Mouse (Mus musculus) intestine, embryonic 14.5 days (tissue): ENCODE results near the gene S100a7a. TPM values are rescaled to one million over a fixed set of nuclear protein-coding genes. Genes with fewer than 3 reads are reported as not detected.

Experiments used
- ATAC-seq: fragments of 200-750 bp; cut with Nextera tagmentation; replicated peaks from 2 replicates; pipeline ENCODE4 v1.8.0; 2017; ENCODE audit warnings: low read depth, moderate number of reproducible peaks, moderate TSS enrichment, moderate library complexity; ENCODE audit not compliant: low FRiP score, low TSS enrichment
- DNase-seq: peaks from one replicate; pipeline ENCODE4 v3.0.0-alpha.2; 2018; ENCODE audit warnings: low spot score
- H3K27ac ChIP-seq: fragments of 300-500 bp; sonication (generic); 2 replicates; pipeline ENCODE4 v1.5.1; 2014; ENCODE audit warnings: low read depth, mild to moderate bottlenecking, control low read depth
- H3K27me3 ChIP-seq: fragments of 300-500 bp; sonication (generic); replicated peaks from 2 replicates; pipeline ENCODE4 v1.6.1; 2014; ENCODE audit warnings: low read length, control low read depth; ENCODE audit not compliant: control insufficient read depth, insufficient read depth
- H3K36me3 ChIP-seq: fragments of 300-500 bp; sonication (generic); 2 replicates; pipeline ENCODE4 v1.6.1; 2014; ENCODE audit warnings: low read length, control low read depth; ENCODE audit not compliant: control insufficient read depth, insufficient read depth
- H3K4me1 ChIP-seq: fragments of 300-500 bp; sonication (generic); replicated peaks from 2 replicates; pipeline ENCODE4 v1.6.1; 2014; ENCODE audit warnings: low read length, control low read depth, mixed read lengths; ENCODE audit not compliant: control insufficient read depth, insufficient read depth
- H3K4me2 ChIP-seq: fragments of 300-500 bp; sonication (generic); 2 replicates; pipeline ENCODE4 v1.6.1; 2014; ENCODE audit warnings: low read length
- H3K4me3 ChIP-seq: fragments of 300-500 bp; sonication (generic); 2 replicates; pipeline ENCODE4 v1.5.1; 2014; ENCODE audit warnings: low read depth, low read length, control low read depth, mixed read lengths
- H3K9ac ChIP-seq: fragments of 300-500 bp; sonication (generic); 2 replicates; pipeline ENCODE4 v1.6.1; 2014; ENCODE audit warnings: mild to moderate bottlenecking, low read length
- H3K9me3 ChIP-seq: fragments of 300-500 bp; sonication (generic); 2 replicates; pipeline ENCODE4 v1.6.1; 2016; ENCODE audit warnings: low read length, control low read depth; ENCODE audit not compliant: control insufficient read depth
- WGBS: fragments of 180-500 bp; shearing (Covaris S2); extraction: QIAGEN DNeasy Blood & Tissue Kit; methylation state at CpG from one replicate; pipeline ENCODE4 v1.1.7; 2014; 5-methylcytosine and 5-hydroxymethylcytosine counted together
- polyA plus RNA-seq: library from polyadenylated mRNA; unstranded; fragments of >200 nt; fragmentation: Nextera tagmentation; extraction: Ambion mirVana; gene quantifications from 2 replicates; pipeline ENCODE4 v1.2.1, GENCODE M21; 2014

The S100a7a gene
- polyA plus RNA-seq, 1 experiment from 2014 or later: not detected

GRCm38 (mm10) chr3:90621552-90621951 is 32.3 kb upstream of the S100a7a start:
- ATAC-seq (no peak), DNase-seq (no peak)
- Histone ChIP-seq H3K27me3 (no peaks in the 10 kb centered on the region), H3K36me3 (no peaks in the 10 kb centered on the region), H3K27ac (no peak overlapping the region), H3K9ac (no peak overlapping the region), H3K4me1 (peaks cover 12% of the 10 kb centered on the region), H3K4me2 (no peak overlapping the region), H3K4me3 (no peak overlapping the region), H3K9me3 (no peaks in the 10 kb centered on the region)
- 47% methylated on average over 7 of the region's 7 CpGs for WGBS

GRCm38 (mm10) chr3:90623435-90624071 is 30.3 kb upstream of the S100a7a start:
- Histone ChIP-seq H3K4me1 (peaks cover 12% of the 10 kb centered on the region), H3K36me3 (no peaks in the 10 kb centered on the region), H3K27me3 (no peaks in the 10 kb centered on the region), H3K27ac (peak overlapping the region; percentile 39; the same call in 1 of the 2 replicates), H3K9ac (no peak overlapping the region), H3K4me2 (no peak overlapping the region), H3K4me3 (no peak overlapping the region), H3K9me3 (no peaks in the 10 kb centered on the region)
- DNase-seq (peak; percentile 86), ATAC-seq (no peak)
- WGBS: 14% methylated on average over 2 of the region's 2 CpGs

- no peak overlapping the region for H3K4me2 ChIP-seq
- H3K9ac ChIP-seq: no peak overlapping the region
- DNase-seq: no peak
- H3K27me3 ChIP-seq: no peaks in the 10 kb centered on the region
- ATAC-seq: no peak
- H3K9me3 ChIP-seq: no peaks in the 10 kb centered on the region
- peaks cover 12% of the 10 kb centered on the region for H3K4me1 ChIP-seq
- no peaks in the 10 kb centered on the region for H3K36me3 ChIP-seq
- 75% methylated on average over 5 of the region's 5 CpGs for WGBS
- H3K4me3 ChIP-seq: no peak overlapping the region
- H3K27ac ChIP-seq: peak overlapping the region; percentile 69; the same call in 1 of the 2 replicates
Observed at GRCm38 (mm10) chr3:90625496-90625895, 28.3 kb upstream of the S100a7a start.

- Histone ChIP-seq H3K9ac (no peak overlapping the region), H3K4me2 (peak overlapping the region; percentile 3), H3K27me3 (no peaks in the 10 kb centered on the region), H3K27ac (peak overlapping the region; percentile 69), H3K36me3 (no peaks in the 10 kb centered on the region), H3K4me3 (no peak overlapping the region), H3K9me3 (no peaks in the 10 kb centered on the region), H3K4me1 (peaks cover 12% of the 10 kb centered on the region)
- DNase-seq (no peak), ATAC-seq (peak; percentile 75)
- WGBS: 33% methylated on average over 9 of the region's 9 CpGs
Observed at GRCm38 (mm10) chr3:90626266-90627021, 27.4 kb upstream of the S100a7a start.

GRCm38 (mm10) chr3:90627366-90627765 is 26.5 kb upstream of the S100a7a start:
- 91% methylated on average over 5 of the region's 5 CpGs for WGBS
- Histone ChIP-seq H3K9me3 (no peaks in the 10 kb centered on the region), H3K4me1 (peaks cover 12% of the 10 kb centered on the region), H3K4me3 (no peak overlapping the region), H3K9ac (no peak overlapping the region), H3K27me3 (no peaks in the 10 kb centered on the region), H3K27ac (peak overlapping the region; percentile 69), H3K4me2 (peak overlapping the region; percentile 3; the same call in 1 of the 2 replicates), H3K36me3 (no peaks in the 10 kb centered on the region)
- ATAC-seq: no peak
- DNase-seq: no peak

GRCm38 (mm10) chr3:90627807-90628206 is 26.0 kb upstream of the S100a7a start:
- Histone ChIP-seq H3K27ac (no peak overlapping the region), H3K9ac (no peak overlapping the region), H3K9me3 (no peaks in the 10 kb centered on the region), H3K27me3 (no peaks in the 10 kb centered on the region), H3K36me3 (no peaks in the 10 kb centered on the region), H3K4me1 (peaks cover 12% of the 10 kb centered on the region), H3K4me3 (no peak overlapping the region), H3K4me2 (no peak overlapping the region)
- no peak for ATAC-seq
- DNase-seq: no peak
- 58% methylated on average over 4 of the region's 4 CpGs for WGBS

- DNase-seq (no peak), ATAC-seq (no peak)
- no peak overlapping the region for H3K9ac ChIP-seq
- no peaks in the 10 kb centered on the region for H3K36me3 ChIP-seq
- no peaks in the 10 kb centered on the region for H3K27me3 ChIP-seq
- H3K4me3 ChIP-seq: no peak overlapping the region
- 88% methylated on average over 2 of the region's 2 CpGs for WGBS
- no peaks in the 10 kb centered on the region for H3K9me3 ChIP-seq
- no peak overlapping the region for H3K4me2 ChIP-seq
- no peak overlapping the region for H3K27ac ChIP-seq
- H3K4me1 ChIP-seq: no peaks in the 10 kb centered on the region
Observed at GRCm38 (mm10) chr3:90629298-90629697, 24.5 kb upstream of the S100a7a start.

GRCm38 (mm10) chr3:90631984-90632383 is 21.8 kb upstream of the S100a7a start:
- H3K4me3 ChIP-seq: no peak overlapping the region
- ATAC-seq (no peak), DNase-seq (no peak)
- no peak overlapping the region for H3K9ac ChIP-seq
- no peaks in the 10 kb centered on the region for H3K4me1 ChIP-seq
- no peak overlapping the region for H3K27ac ChIP-seq
- 73% methylated on average over 2 of the region's 2 CpGs for WGBS
- no peaks in the 10 kb centered on the region for H3K36me3 ChIP-seq
- no peaks in the 10 kb centered on the region for H3K27me3 ChIP-seq
- H3K9me3 ChIP-seq: no peaks in the 10 kb centered on the region
- H3K4me2 ChIP-seq: no peak overlapping the region
